Mouse (Mus musculus) CH12.LX (cell line): ENCODE results near the gene Abtb2. TPM values are rescaled to one million over a fixed set of nuclear protein-coding genes. Genes with fewer than 3 reads are reported as not detected.

Experiments used
- DNase-seq: peaks from one replicate; pipeline ENCODE4 v3.0.0-alpha.2; 2013; ENCODE audit errors: extremely low read depth
- H3K27ac ChIP-seq: 2 replicates; pipeline ENCODE4 v1.5.1; 2012; ENCODE audit warnings: low read depth, mild to moderate bottlenecking, control low read depth, moderate library complexity; ENCODE audit not compliant: insufficient read depth
- H3K27me3 ChIP-seq: replicated peaks from 2 replicates; pipeline ENCODE3; 2012; ENCODE audit warnings: inconsistent platforms
- H3K36me3 ChIP-seq, 2 experiments: replicated peaks in 1 of 2; 2 replicates each; pipeline versions ENCODE3 to v1.6.1; 2012; ENCODE audit warnings: inconsistent platforms in 1 of 2, low read length in 1 of 2, mild to moderate bottlenecking in 1 of 2, mixed read lengths in 1 of 2, moderate library complexity in 1 of 2; ENCODE audit not compliant: control insufficient read depth in 1 of 2, insufficient read depth in 1 of 2
- H3K4me1 ChIP-seq, 2 experiments: 2 replicates each; pipeline ENCODE4 v1.6.1; 2012; ENCODE audit warnings: inconsistent platforms in 1 of 2, moderate library complexity in 1 of 2; ENCODE audit not compliant: insufficient read depth in 2 of 2, control insufficient read depth in 1 of 2
- H3K4me2 ChIP-seq: 2 replicates; pipeline ENCODE4 v1.6.1; 2012; ENCODE audit warnings: low read depth, mild to moderate bottlenecking, control low read depth; ENCODE audit not compliant: poor library complexity, insufficient read depth, severe bottlenecking
- H3K4me3 ChIP-seq, 3 experiments: fragments of 150-350 bp in 1 of 3; sonication (generic) in 1 of 3; replicated peaks in 1 of 3; 2 replicates each; pipeline versions ENCODE3 to v1.5.1; 2011 to 2012; ENCODE audit warnings: low read depth in 2 of 3, low read length in 2 of 3, mild to moderate bottlenecking in 2 of 3, moderate library complexity in 2 of 3, control low read depth in 1 of 3, improper control_type of control experiment in 1 of 3, inconsistent platforms in 1 of 3, mixed read lengths in 1 of 3; ENCODE audit not compliant: poor library complexity in 1 of 3
- H3K79me2 ChIP-seq: replicated peaks from 2 replicates; pipeline ENCODE4 v1.6.1; 2012; ENCODE audit warnings: mild to moderate bottlenecking, moderate library complexity; ENCODE audit not compliant: control insufficient read depth, poor library complexity, insufficient read depth, severe bottlenecking; ENCODE audit errors: extremely low read depth
- H3K9ac ChIP-seq: 2 replicates; pipeline ENCODE4 v1.6.1; 2012; ENCODE audit warnings: low read depth, mild to moderate bottlenecking, control low read depth, moderate library complexity; ENCODE audit not compliant: insufficient read depth
- H3K9me3 ChIP-seq: replicated peaks from 2 replicates; pipeline ENCODE3; 2012; ENCODE audit warnings: low read length, inconsistent platforms, mixed read lengths
- BHLHE40 ChIP-seq: IDR thresholded peaks from 2 replicates; pipeline ENCODE4 v1.6.1; 2011; ENCODE audit warnings: mild to moderate bottlenecking, low read depth, low read length, improper control_type of control experiment
- CHD2 ChIP-seq: IDR thresholded peaks from 2 replicates; pipeline ENCODE4 v1.6.1; 2011; ENCODE audit warnings: low read length, improper control_type of control experiment
- CTCF ChIP-seq, 2 experiments: IDR thresholded peaks in 1 of 2; conservative IDR thresholded peaks in 1 of 2; 2 replicates each; pipeline ENCODE4 v1.5.1; 2011 to 2012; ENCODE audit warnings: low read depth in 2 of 2, low read length in 2 of 2, improper control_type of control experiment in 1 of 2, inconsistent platforms in 1 of 2, mild to moderate bottlenecking in 1 of 2, moderate library complexity in 1 of 2
- E2F4 ChIP-seq: IDR thresholded peaks from 2 replicates; pipeline ENCODE4 v1.6.1; 2011; ENCODE audit warnings: low read depth, low read length, improper control_type of control experiment; ENCODE audit not compliant: insufficient replicate concordance
- ELF1 ChIP-seq: IDR thresholded peaks from 2 replicates; pipeline ENCODE4 v1.6.1; 2014; ENCODE audit warnings: low read depth, mild to moderate bottlenecking, inconsistent platforms, low read length, improper control_type of control experiment
- EP300 ChIP-seq: IDR thresholded peaks from 2 replicates; pipeline ENCODE4 v1.6.1; 2011; ENCODE audit warnings: low read length, improper control_type of control experiment
- ETS1 ChIP-seq: conservative IDR thresholded peaks from 2 replicates; pipeline ENCODE4 v1.6.1; 2012; ENCODE audit warnings: low read depth, mild to moderate bottlenecking, inconsistent platforms, low read length, improper control_type of control experiment, moderate library complexity
- GABPA ChIP-seq: IDR thresholded peaks from 2 replicates; pipeline ENCODE4 v1.6.1; 2012; ENCODE audit warnings: low read depth, low read length, improper control_type of control experiment, inconsistent platforms; ENCODE audit not compliant: insufficient replicate concordance
- HCFC1 ChIP-seq: IDR thresholded peaks from 2 replicates; pipeline ENCODE4 v1.6.1; 2012; ENCODE audit warnings: low read depth, mild to moderate bottlenecking, inconsistent platforms, low read length, improper control_type of control experiment
- IRF4 ChIP-seq: IDR thresholded peaks from 2 replicates; pipeline ENCODE4 v1.6.1; 2014; ENCODE audit warnings: low read depth, mild to moderate bottlenecking, inconsistent platforms, low read length, improper control_type of control experiment
- JUN ChIP-seq: IDR thresholded peaks from 2 replicates; pipeline ENCODE4 v1.6.1; 2011; ENCODE audit warnings: low read depth, mild to moderate bottlenecking, low read length, improper control_type of control experiment, moderate library complexity; ENCODE audit not compliant: insufficient read depth
- KAT2A ChIP-seq: IDR thresholded peaks from 2 replicates; pipeline ENCODE4 v1.6.1; 2012; ENCODE audit warnings: low read length, improper control_type of control experiment, inconsistent platforms; ENCODE audit not compliant: insufficient replicate concordance
- MAFK ChIP-seq: IDR thresholded peaks from 2 replicates; pipeline ENCODE4 v1.6.1; 2011; ENCODE audit warnings: low read length, improper control_type of control experiment; ENCODE audit not compliant: insufficient replicate concordance
- MAX ChIP-seq: IDR thresholded peaks from 2 replicates; pipeline ENCODE4 v1.6.1; 2011; ENCODE audit warnings: low read length, improper control_type of control experiment
- MAZ ChIP-seq: IDR thresholded peaks from 2 replicates; pipeline ENCODE4 v1.6.1; 2012; ENCODE audit warnings: low read depth, mild to moderate bottlenecking, inconsistent platforms, low read length, improper control_type of control experiment, moderate library complexity
- MEF2A ChIP-seq: IDR thresholded peaks from 2 replicates; pipeline ENCODE4 v1.6.1; 2014; ENCODE audit warnings: low read depth, mild to moderate bottlenecking, inconsistent platforms, low read length, improper control_type of control experiment, borderline replicate concordance
- NELFE ChIP-seq: IDR thresholded peaks from 2 replicates; pipeline ENCODE4 v1.6.1; 2011; ENCODE audit warnings: low read depth, low read length, improper control_type of control experiment
- NRF1 ChIP-seq: IDR thresholded peaks from 2 replicates; pipeline ENCODE4 v1.6.1; 2014; ENCODE audit warnings: low read depth, mild to moderate bottlenecking, inconsistent platforms, low read length, improper control_type of control experiment, moderate library complexity
- PAX5 ChIP-seq: IDR thresholded peaks from 2 replicates; pipeline ENCODE4 v1.6.1; 2012; ENCODE audit warnings: low read length, inconsistent platforms, mixed read lengths
- POLR2A ChIP-seq: IDR thresholded peaks from 2 replicates; pipeline ENCODE4 v1.6.1; 2011; ENCODE audit warnings: low read depth, mild to moderate bottlenecking, improper control_type of control experiment, low read length
- RAD21 ChIP-seq: IDR thresholded peaks from 2 replicates; pipeline ENCODE4 v1.6.1; 2011; ENCODE audit warnings: low read depth, mild to moderate bottlenecking, low read length, improper control_type of control experiment, moderate library complexity
- RCOR1 ChIP-seq: conservative IDR thresholded peaks from 2 replicates; pipeline ENCODE4 v1.6.1; 2012; ENCODE audit warnings: low read depth, mild to moderate bottlenecking, inconsistent platforms, low read length, improper control_type of control experiment
- SMC3 ChIP-seq: IDR thresholded peaks from 2 replicates; pipeline ENCODE4 v1.6.1; 2011; ENCODE audit warnings: low read depth, low read length, improper control_type of control experiment
- TBP ChIP-seq: conservative IDR thresholded peaks from 2 replicates; pipeline ENCODE4 v1.6.1; 2011; ENCODE audit warnings: low read depth, low read length, improper control_type of control experiment
- TCF12 ChIP-seq: IDR thresholded peaks from 2 replicates; pipeline ENCODE4 v1.6.1; 2014; ENCODE audit warnings: low read depth, mild to moderate bottlenecking, inconsistent platforms, low read length, improper control_type of control experiment
- UBTF ChIP-seq: IDR thresholded peaks from 2 replicates; pipeline ENCODE4 v1.6.1; 2012; ENCODE audit warnings: low read depth, mild to moderate bottlenecking, inconsistent platforms, low read length, improper control_type of control experiment, moderate library complexity
- USF1 ChIP-seq: IDR thresholded peaks from 2 replicates; pipeline ENCODE4 v1.6.1; 2014; ENCODE audit warnings: low read depth, mild to moderate bottlenecking, inconsistent platforms, low read length, improper control_type of control experiment
- USF2 ChIP-seq: conservative IDR thresholded peaks from 2 replicates; pipeline ENCODE4 v1.6.1; 2011; ENCODE audit warnings: low read depth, low read length, improper control_type of control experiment
- ZC3H11A ChIP-seq: IDR thresholded peaks from 2 replicates; pipeline ENCODE4 v1.6.1; 2012; ENCODE audit warnings: low read depth, mild to moderate bottlenecking, inconsistent platforms, low read length, improper control_type of control experiment
- ZKSCAN1 ChIP-seq: IDR thresholded peaks from 2 replicates; pipeline ENCODE4 v1.6.1; 2012; ENCODE audit warnings: low read depth, inconsistent platforms, low read length, improper control_type of control experiment, borderline replicate concordance
- ZMIZ1 ChIP-seq: IDR thresholded peaks from 2 replicates; pipeline ENCODE4 v1.6.1; 2012; ENCODE audit warnings: low read depth, mild to moderate bottlenecking, inconsistent platforms, low read length, improper control_type of control experiment
- ZNF384 ChIP-seq: IDR thresholded peaks from 2 replicates; pipeline ENCODE4 v1.6.1; 2012; ENCODE audit warnings: low read depth, low read length, improper control_type of control experiment, inconsistent platforms
- dilution Hi-C: fragments of 300-500 bp; cut with MboI; formaldehyde crosslinking; loops from 2 replicates; pipeline ENCODE4 v1.14.3; 2020; ENCODE audit warnings: low sequenced_read_pairs; ENCODE audit not compliant: extremely low pct_unique_long_range_greater_than_20kb, extremely low pct_ligation_motif_present
- in situ Hi-C: fragments of 300-500 bp; cut with MboI; formaldehyde crosslinking; loops from 3 replicates; pipeline ENCODE4 v1.14.3; 2019; ENCODE audit warnings: low sequenced_read_pairs, low pct_ligation_motif_present, low pct_unique_long_range_greater_than_20kb, mixed read lengths
- polyA plus RNA-seq: library from polyadenylated mRNA; unstranded; fragments of >175 nt; gene quantifications from 2 replicates; pipeline ENCODE4 v1.2.1, GENCODE M21; 2012; ENCODE audit warnings: low read depth; ENCODE audit not compliant: insufficient read length
- total RNA-seq, 2 experiments: library from RNA; depleted of rRNA; stranded (reverse); fragments of 300-350 nt in 1 of 2; fragments of >200 nt in 1 of 2; gene quantifications; 2 replicates each; pipeline ENCODE4 v1.2.3; 2012 to 2014

Abtb2 gene
- total and polyA plus RNA-seq, 3 experiments, result 2.9 to 7.7 (median 3.8) TPM

DNA sequence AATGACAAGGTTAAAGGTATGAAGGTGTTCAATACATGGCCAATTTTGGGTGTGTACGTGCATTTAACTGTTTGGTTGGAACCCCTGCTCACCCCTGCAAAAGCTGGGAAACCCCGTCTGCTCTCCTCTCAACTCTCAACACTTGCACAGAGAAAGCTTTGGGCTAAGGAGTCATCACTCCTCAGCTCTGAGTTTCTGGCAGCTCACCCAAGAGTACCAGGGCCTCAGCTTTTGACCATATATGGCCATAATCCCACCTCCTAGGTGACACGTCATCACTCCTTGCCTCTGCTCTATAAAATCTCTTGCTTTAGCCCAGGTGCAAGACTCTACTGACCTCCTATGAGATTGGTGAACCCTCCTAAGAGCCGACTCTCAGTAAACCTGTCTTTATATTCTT is 5.2 kb upstream of the Abtb2 start:
- no peaks in the 10 kb centered on the region for H3K79me2 ChIP-seq

GRCm38 (mm10) chr2:103564427-103565023 is 1.6 kb upstream of the Abtb2 start:
- Histone ChIP-seq H3K36me3 (no peaks in the 10 kb centered on the region), H3K4me1 (peaks cover 3 to 36% of the 10 kb centered on the region in 2 experiments; a peak in 3 of 4 replicates), H3K27ac (no peak overlapping the region), H3K9ac (no peak overlapping the region), H3K27me3 (peaks cover 19% of the 10 kb centered on the region), H3K4me2 (peak overlapping the region; percentile 97), H3K9me3 (peaks cover 4% of the 10 kb centered on the region), H3K4me3 (no peak overlapping the region), H3K79me2 (no peaks in the 10 kb centered on the region)
- dilution Hi-C loops (no loop called here), in situ Hi-C loops (loop anchor here (5.0 to 25.0 kb wide), 3 partner anchors 128 to 440 kb away; no protein-coding TSS in a partner anchor)
- DNase-seq, result no peak
- TF ChIP-seq NELFE (no peak), ELF1 (no peak), ETS1 (no peak), ZC3H11A (peak; percentile 95), TCF12 (no peak), GABPA (no peak), MAFK (no peak), E2F4 (0 out of 2 replicates have a peak, but pooled peaks have one; percentile 64), ZMIZ1 (no peak), USF2 (no peak), EP300 (no peak), NRF1 (no peak), PAX5 (no peak), KAT2A (no peak), MAZ (no peak), ZNF384 (peak; percentile 94), ZKSCAN1 (no peak), CHD2 (no peak), USF1 (no peak), POLR2A (no peak), SMC3 (peak; percentile 83), JUN (no peak), CTCF (conservative IDR thresholded peaks at IDR 0.05 in 1 of 2, IDR thresholded peaks at IDR 0.05 in 1 of 2; ENCODE audit: low read depth in 2 of 2, low read length in 2 of 2) (peak; percentile 90 to 92), MAX (no peak), BHLHE40 (no peak), IRF4 (0 out of 2 replicates have a peak, but pooled peaks have one; percentile 7), TBP (no peak), MEF2A (no peak), UBTF (no peak), HCFC1 (no peak), RAD21 (no peak; the same call in none of the 2 replicates)

More for the DNA sequence above, 5.2 kb upstream of the Abtb2 start:
- dilution Hi-C loops, result no loop called here
- Histone ChIP-seq H3K27me3 (peaks cover 5% of the 10 kb centered on the region), H3K9me3 (no peaks in the 10 kb centered on the region), H3K4me2 (no peak overlapping the region), H3K4me1 (peaks cover 0 to 8% of the 10 kb centered on the region in 2 experiments; a peak in 2 of 4 replicates), H3K4me3 (no peak overlapping the region), H3K36me3 (no peaks in the 10 kb centered on the region), H3K27ac (no peak overlapping the region), H3K9ac (no peak overlapping the region)
- in situ Hi-C loops, result loop anchor here (10.0 to 25.0 kb wide), 2 partner anchors 276 to 444 kb away; no protein-coding TSS in a partner anchor
- DNase-seq, result no peak
- TF ChIP-seq KAT2A, result no peak
- no peak for TF ChIP-seq BHLHE40
- TF ChIP-seq RCOR1, result no peak
